Mouse (Mus musculus) adrenal gland, postnatal 36 days (tissue): Measurements from ENCODE around the gene E2f3. TPM values are rescaled to one million over a fixed set of nuclear protein-coding genes. Genes with fewer than 3 reads are reported as not detected.

ENCODE experiments used
- DNase-seq, 2 experiments: peaks; one replicate each; pipeline ENCODE4 v3.0.0; 2021; ENCODE audit warnings: mixed read lengths in 1 of 2
- total RNA-seq, 2 experiments: library from RNA; stranded (reverse); gene quantifications; 2 replicates each; pipeline ENCODE4 v1.2.3; 2021

Gene E2f3
- total RNA-seq, 2 experiments from 2014 or later: 10.9 to 12.4 TPM

- no peak for DNase-seq
Observed at GRCm38 (mm10) chr13:29919841-29920240, 66.0 kb downstream of the E2f3 start.

GRCm38 (mm10) chr13:29916561-29916960 is 69.3 kb downstream of the E2f3 start:
- no peak for DNase-seq

GRCm38 (mm10) chr13:29913606-29914005 is 72.3 kb downstream of the E2f3 start:
- DNase-seq: no peak

GRCm38 (mm10) chr13:29913061-29913460 is 72.8 kb downstream of the E2f3 start:
- DNase-seq: no peak

- DNase-seq: no peak
Observed at GRCm38 (mm10) chr13:29912251-29912650, 73.6 kb downstream of the E2f3 start.

- DNase-seq: no peak
Observed at GRCm38 (mm10) chr13:29911141-29911540, 74.7 kb downstream of the E2f3 start.

- DNase-seq: no peak
Observed at GRCm38 (mm10) chr13:29908431-29908830, 77.4 kb downstream of the E2f3 start.

- DNase-seq: no peak
Observed at GRCm38 (mm10) chr13:29907995-29908394, 77.9 kb downstream of the E2f3 start.

- no peak for DNase-seq
Observed at GRCm38 (mm10) chr13:29906734-29907133, 79.1 kb downstream of the E2f3 start.

GRCm38 (mm10) chr13:29903341-29903740 is 82.5 kb downstream of the E2f3 start:
- DNase-seq: no peak

- no peak for DNase-seq
Observed at GRCm38 (mm10) chr13:29902676-29903075, 83.2 kb downstream of the E2f3 start.

- no peak for DNase-seq
Observed at GRCm38 (mm10) chr13:29901641-29902040, 84.2 kb downstream of the E2f3 start.

- no peak for DNase-seq
Observed at GRCm38 (mm10) chr13:29866780-29867179, 119.1 kb downstream of the E2f3 start.

GRCm38 (mm10) chr13:29864331-29864730 is 121.5 kb downstream of the E2f3 start:
- DNase-seq: no peak

GRCm38 (mm10) chr13:29860087-29860486 is 125.8 kb downstream of the E2f3 start:
- no peak for DNase-seq

GRCm38 (mm10) chr13:29857436-29857835 is 128.4 kb downstream of the E2f3 start:
- peak in 1 of 2 experiments; percentile 16 for DNase-seq

Other genes with a start within 250 kb of the E2f3 start
- gene Cdkal1, start 130.4 kb downstream of the E2f3 start, total RNA-seq: 10 to 100 TPM; 23.8 to 24.4 TPM
- 1 to 10 TPM; 3.8 to 5.4 TPM for gene Mboat1, start 150.4 kb upstream of the E2f3 start, total RNA-seq